Mouse (Mus musculus) neutrophil, adult 5-6 weeks (primary cell): Measurements from ENCODE around the gene Pdia4. TPM values are rescaled to one million over a fixed set of nuclear protein-coding genes. Genes with fewer than 3 reads are reported as not detected.
A peak's percentile ranks its signal among the peaks of the same experiment; 100 is the strongest.
"Not testable (repeated sequence)": the region's sequence is repeated elsewhere in the genome, so short reads cannot be mapped to it uniquely, and the experiment has no call there.

Source experiments
- ATAC-seq: fragments of 151-379, 151-347 bp; 2 replicates; pipeline ENCODE4 v1.8.0; 2017; ENCODE audit warnings: mild to moderate bottlenecking, moderate TSS enrichment; ENCODE audit not compliant: insufficient number of reproducible peaks, poor library complexity, low FRiP score, severe bottlenecking; ENCODE audit errors: extremely low read depth
- total RNA-seq: library from RNA; stranded (forward); fragments of 200-1000 nt; gene quantifications from 2 replicates; pipeline ENCODE4 v1.2.3, GENCODE M21; 2017

Gene Pdia4
- total RNA-seq, 1 experiment from 2014 or later: 114 TPM

DNA sequence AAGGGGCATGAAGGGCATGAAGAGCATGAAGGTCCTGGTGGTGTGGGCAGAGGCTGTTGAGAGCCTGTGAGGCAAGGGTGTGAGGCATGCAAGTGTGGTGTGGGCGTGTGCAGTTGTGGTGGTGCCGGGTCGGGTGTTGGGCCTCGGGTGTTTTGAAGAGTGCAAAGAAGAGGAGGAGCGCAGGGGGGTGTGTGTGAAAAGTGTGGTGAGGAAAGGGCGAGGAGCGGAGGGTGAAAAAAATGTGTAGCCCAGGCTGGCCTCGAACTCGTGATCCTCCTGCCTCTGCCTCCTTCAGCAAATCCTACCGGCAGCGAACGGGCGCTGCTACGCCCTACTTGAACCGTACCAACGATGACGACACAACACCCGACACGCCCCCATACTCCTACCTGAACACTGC is 41.5 kb downstream of the Pdia4 start:
- ATAC-seq: peak; percentile 66

DNA sequence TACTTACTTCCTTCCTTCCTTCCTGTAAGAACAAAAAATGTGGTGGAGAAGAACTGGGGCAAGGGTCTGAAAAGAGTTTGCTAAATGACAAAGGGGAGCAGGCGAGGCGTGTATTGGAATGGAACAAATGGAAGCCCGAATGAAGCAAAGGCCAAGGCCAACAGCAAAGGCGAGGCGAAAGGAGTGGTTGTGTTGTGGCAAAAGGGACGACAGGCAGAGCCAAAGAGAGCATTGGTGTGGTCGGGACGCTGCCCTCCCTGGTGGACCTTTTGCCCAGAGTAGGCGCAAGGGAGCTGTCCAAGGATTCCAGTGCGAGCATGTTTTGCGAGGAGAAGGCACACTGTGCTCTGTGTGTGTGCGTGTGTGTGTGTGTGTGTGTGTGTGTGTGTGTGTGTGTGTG is 42.1 kb downstream of the Pdia4 start:
- not testable (repeated sequence) for ATAC-seq

DNA sequence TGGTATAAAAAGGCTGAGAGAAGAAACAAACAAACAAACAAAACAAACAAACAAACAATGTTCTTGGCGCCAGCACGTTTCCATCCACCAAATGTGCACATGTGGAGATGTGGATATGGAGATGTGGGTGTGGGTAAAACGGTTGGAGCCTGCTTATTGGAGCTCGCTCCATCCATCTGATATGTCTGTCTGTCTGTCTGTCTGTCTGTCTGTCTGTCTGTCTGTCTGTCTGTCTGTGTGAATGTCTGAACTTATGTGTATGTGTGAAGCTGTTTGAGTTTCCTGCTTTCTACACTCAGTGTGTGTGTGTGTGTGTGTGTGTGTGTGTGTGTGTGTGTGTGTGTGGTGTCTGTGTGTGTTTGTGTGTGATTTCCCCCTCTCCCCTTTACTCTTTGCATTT is 43.4 kb downstream of the Pdia4 start:
- ATAC-seq: not testable (repeated sequence)

DNA sequence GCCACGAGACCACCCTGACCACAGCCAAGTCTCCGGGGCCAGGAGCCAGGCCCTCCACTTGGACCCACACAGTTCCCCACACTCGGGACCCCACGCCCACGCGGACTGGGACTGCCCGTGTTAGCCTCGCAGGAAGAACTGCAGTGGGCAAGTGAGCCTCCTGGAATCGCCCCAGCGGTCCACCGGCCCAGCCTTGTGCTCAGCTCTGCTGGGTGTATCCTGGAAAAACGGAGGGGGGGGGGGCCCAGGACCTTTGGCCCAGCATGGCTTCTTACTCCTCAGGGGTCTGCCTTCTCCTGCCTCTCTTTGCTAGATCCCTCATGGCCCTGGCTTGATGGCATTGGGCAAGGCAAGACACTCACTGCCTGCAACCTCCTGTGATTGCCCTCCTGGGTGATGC is 44.7 kb downstream of the Pdia4 start:
- ATAC-seq: not testable (repeated sequence)

DNA sequence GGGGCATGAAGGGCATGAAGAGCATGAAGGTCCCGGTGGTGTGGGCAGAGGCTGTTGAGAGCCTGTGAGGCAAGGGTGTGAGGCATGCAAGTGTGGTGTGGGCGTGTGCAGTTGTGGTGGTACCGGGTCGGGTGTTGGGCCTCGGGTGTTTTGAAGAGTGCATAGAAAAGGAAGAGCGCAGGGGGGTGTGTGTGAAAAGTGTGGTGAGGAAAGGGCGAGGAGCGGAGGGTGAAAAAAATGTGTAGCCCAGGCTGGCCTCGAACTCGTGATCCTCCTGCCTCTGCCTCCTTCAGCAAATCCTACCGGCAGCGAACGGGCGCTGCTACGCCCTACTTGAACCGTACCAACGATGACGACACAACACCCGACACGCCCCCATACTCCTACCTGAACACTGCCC is 45.9 kb downstream of the Pdia4 start:
- peak; percentile 63 for ATAC-seq

DNA sequence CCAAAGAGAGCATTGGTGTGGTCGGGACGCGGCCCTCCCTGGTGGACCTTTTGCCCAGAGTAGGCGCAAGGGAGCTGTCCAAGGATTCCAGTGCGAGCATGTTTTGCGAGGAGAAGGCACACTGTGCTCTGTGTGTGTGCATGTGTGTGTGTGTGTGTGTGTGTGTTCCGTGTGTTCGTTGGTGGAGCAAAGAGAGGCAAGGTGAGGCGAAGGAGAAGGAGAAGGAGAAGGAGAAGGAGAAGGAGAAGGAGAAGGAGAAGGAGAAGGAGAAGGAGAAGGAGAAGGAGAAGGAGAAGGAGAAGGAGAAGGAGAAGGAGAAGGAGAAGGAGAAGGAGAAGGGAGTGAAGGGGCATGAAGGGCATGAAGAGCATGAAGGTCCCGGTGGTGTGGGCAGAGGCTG is 50.5 kb downstream of the Pdia4 start:
- not testable (repeated sequence) for ATAC-seq

DNA sequence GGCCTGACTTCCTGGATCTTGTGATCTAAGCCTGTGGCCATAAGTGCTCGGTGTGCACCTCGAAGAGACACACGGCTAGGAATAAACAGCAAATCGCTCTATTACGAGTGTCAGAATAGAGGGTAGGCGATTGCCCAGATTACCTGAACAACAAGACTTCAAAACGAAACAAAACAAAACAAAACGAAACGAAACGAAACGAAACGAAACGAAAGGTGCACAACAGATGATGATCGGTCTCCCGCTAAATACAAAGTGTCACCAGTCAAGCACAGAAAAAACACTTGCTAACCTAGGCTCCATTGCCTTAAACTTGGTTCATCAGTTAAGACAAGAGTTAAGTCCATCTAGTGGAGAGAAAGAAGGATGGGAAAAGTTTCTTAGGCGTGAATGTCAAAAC is 53.8 kb downstream of the Pdia4 start:
- not testable (repeated sequence) for ATAC-seq

DNA sequence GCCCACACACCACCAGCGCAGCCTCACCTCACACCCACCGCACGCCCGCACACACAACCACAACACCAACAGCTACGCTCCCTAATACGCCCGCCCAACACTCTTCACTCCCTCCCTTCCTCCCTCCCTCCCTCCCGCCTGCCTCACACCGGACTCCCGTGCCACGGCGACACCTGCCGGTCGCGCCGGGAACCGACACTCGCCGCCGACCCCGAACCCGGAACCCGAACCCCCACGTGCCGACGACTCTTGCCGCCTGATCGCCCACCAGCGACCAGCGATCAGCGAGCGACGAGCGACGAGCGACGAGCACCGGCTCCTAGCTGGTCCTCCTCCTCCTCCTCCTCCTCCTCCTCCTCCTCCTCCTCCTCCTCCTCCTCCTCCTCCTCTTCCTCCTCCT is 55.4 kb downstream of the Pdia4 start:
- ATAC-seq: not testable (repeated sequence)

DNA sequence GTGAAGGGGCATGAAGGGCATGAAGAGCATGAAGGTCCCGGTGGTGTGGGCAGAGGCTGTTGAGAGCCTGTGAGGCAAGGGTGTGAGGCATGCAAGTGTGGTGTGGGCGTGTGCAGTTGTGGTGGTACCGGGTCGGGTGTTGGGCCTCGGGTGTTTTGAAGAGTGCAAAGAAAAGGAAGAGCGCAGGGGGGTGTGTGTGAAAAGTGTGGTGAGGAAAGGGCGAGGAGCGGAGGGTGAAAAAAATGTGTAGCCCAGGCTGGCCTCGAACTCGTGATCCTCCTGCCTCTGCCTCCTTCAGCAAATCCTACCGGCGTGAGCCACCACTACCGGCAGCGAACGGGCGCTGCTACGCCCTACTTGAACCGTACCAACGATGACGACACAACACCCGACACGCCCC is 55.8 kb downstream of the Pdia4 start:
- 0 out of 2 replicates have a peak, but pooled peaks have one; percentile 26 for ATAC-seq

DNA sequence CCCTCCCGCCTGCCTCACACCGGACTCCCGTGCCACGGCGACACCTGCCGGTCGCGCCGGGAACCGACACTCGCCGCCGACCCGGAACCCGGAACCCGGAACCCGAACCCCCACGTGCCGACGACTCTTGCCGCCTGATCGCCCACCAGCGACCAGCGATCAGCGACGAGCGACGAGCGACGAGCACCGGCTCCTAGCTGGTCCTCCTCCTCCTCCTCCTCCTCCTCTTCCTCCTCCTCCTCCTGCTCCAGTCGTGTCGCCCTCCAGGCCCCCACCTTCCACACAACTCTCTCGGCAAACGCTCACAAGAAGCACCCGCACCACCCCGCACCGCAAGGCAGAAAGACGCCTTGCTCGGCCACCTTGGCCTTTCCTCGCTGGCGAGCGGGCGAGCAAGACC is 60.1 kb downstream of the Pdia4 start:
- not testable (repeated sequence) for ATAC-seq

DNA sequence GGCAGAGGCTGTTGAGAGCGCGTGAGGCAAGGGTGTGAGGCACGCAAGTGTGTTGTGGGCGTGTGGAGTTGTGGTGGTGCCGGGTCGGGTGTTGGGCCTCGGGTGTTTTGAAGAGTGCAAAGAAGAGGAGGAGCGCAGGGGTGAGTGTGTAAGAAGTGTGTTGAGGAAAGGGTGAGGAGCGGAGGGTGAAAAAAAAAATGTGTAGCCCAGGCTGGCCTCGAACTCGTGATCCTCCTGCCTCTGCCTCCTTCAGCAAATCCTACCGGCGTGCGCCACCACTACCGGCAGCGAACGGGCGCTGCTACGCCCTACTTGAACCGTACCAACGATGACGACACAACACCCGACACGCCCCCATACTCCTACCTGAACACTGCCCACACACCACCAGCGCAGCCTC is 64.9 kb downstream of the Pdia4 start:
- not testable (repeated sequence) for ATAC-seq

DNA sequence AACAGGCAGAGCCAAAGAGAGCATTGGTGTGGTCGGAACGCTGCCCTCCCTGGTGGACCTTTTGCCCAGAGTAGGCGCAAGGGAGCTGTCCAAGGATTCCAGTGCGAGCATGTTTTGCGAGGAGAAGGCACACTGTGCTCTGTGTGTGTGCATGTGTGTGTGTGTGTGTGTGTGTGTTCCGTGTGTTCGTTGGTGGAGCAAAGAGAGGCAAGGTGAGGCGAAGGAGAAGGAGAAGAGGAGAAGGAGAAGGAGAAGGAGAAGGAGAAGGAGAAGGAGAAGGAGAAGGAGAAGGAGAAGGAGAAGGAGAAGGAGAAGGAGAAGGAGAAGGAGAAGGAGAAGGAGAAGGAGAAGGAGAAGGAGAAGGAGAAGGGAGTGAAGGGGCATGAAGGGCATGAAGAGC is 65.3 kb downstream of the Pdia4 start:
- ATAC-seq: not testable (repeated sequence)

Other genes with a start within 250 kb of the Pdia4 start
- gene Ezh2, start 218.1 kb downstream of the Pdia4 start, total RNA-seq: 37.0 and 40.3 TPM in 2 replicates
- not detected in 2 replicates for gene Zfp786, start 17.4 kb upstream of the Pdia4 start, total RNA-seq
- 30.8 and 33.1 TPM in 2 replicates for gene Zfp398, start 22.2 kb upstream of the Pdia4 start, total RNA-seq
- gene Zfp282, start 63.8 kb upstream of the Pdia4 start, total RNA-seq: 15.0 and 15.6 TPM in 2 replicates
- 13.4 and 15.2 TPM in 2 replicates for gene Zfp212, start 107.0 kb upstream of the Pdia4 start, total RNA-seq
- 9.7 and 10.6 TPM in 2 replicates for gene Zfp956, start 140.0 kb upstream of the Pdia4 start, total RNA-seq
- gene Zfp777, start 235.5 kb upstream of the Pdia4 start, total RNA-seq: 19.9 and 25.0 TPM in 2 replicates